Mouse (Mus musculus): ENCODE data around the gene Nrp2.

GRCm38 (mm10) chr1:62800351-62800750, 97.3 kb downstream of the Nrp2 start:
- TF ChIP-seq POLR2A (IDR thresholded peaks at IDR 0.05; ENCODE audit: borderline replicate concordance, low read depth, low read length) (no peak), CTCF (IDR thresholded peaks at IDR 0.05; ENCODE audit: low read depth, low read length) (no peak)

Measured in bone marrow macrophage, adult 2 months (primary cell).